Mouse (Mus musculus): ENCODE data around the gene Aif1. TPM values are rescaled to one million over a fixed set of nuclear protein-coding genes. Genes with fewer than 3 reads are reported as not detected.

Gene Aif1
- polyA plus RNA-seq, 1 experiment = not detected

DNA sequence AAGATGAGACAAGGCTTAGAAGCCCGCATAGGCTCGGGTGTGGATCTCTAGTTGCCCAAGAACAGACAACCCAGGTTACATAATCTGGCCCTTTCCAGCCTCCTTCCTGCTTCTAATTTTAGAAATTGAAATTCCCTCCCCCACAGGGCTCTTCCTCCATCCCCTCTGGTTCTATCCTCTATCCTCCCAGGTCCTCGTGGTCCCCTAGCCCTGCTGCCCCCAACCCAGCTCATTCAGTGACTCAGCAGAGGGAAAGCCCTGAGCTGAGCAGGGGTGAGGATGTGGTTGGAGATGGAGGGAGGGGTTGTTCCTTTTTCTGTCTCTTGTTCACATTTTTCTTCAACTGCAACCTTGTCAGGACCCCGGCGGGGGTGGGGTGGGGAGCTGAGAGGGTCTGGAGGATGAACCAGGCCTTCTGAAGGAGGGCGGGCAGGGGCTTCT, 43.8 kb upstream of the Aif1 start:
- peaks cover 16% of the 10 kb centered on the region for H3K36me3 ChIP-seq (ENCODE audit: control insufficient read depth, insufficient read depth)
- no peak overlapping the region for H3K4me3 ChIP-seq (ENCODE audit: insufficient read depth, poor library complexity, severe bottlenecking)
- TF ChIP-seq CEBPB (IDR thresholded peaks at IDR 0.05; ENCODE audit: low read depth) = no peak
- TF ChIP-seq USF1 (IDR thresholded peaks at IDR 0.05; ENCODE audit: low read depth) = no peak
- no peak for TF ChIP-seq MYOD1 (IDR thresholded peaks at IDR 0.05; ENCODE audit: control insufficient read depth, insufficient read length, low read depth)
- TF ChIP-seq CTCF (IDR thresholded peaks at IDR 0.05; ENCODE audit: control insufficient read depth, insufficient read depth, insufficient read length) = no peak
- TF ChIP-seq MYOG (IDR thresholded peaks at IDR 0.05; ENCODE audit: control insufficient read depth, extremely low read depth, insufficient read length) = no peak
- no peak for TF ChIP-seq MAX (IDR thresholded peaks at IDR 0.05)
- TF ChIP-seq FOSL1 (IDR thresholded peaks at IDR 0.05; ENCODE audit: insufficient read depth, low read length, poor library complexity, severe bottlenecking) = no peak

DNA sequence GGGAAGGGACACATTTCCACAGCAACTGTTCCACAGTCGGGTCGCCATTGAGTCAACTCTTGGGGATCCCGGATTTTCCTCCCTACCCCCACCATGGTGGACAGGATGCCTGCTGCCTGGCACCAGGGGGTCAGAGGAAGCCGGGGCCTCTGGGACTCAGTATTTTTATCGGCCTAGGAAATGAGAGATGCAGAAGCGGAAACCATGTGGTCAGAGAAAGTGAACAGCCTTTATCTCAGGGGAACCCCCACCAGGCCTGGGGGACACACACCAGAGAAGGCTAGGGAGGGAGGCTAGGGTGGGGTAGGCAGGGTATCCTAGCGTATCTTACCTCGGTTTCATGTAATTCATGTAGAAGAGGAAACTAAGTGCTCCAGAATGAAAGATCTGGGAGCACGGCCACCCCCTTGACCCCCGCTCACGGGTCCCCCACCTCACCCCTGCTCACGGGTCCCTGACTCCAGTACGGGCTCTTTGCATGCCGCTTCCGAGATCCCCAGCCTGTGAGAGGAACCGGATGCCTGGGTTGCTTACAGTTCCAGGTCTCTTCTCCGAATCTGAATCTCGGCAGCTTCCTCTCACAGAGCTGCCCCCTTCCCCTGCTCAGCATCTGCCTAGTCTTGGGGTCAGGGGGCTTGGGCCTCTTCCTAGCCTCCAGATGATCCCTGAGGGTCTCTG, 42.8 kb upstream of the Aif1 start:
- no peak overlapping the region for H3ac ChIP-seq (ENCODE audit: control insufficient read depth, insufficient read length, low read depth)
- no peak overlapping the region for H3K4me3 ChIP-seq (ENCODE audit: insufficient read depth, poor library complexity, severe bottlenecking)
- no peaks in the 10 kb centered on the region for H3K79me3 ChIP-seq (ENCODE audit: low read depth)
- H3K36me3 ChIP-seq (ENCODE audit: control insufficient read depth, insufficient read depth) = peaks cover 14% of the 10 kb centered on the region
- H3K79me2 ChIP-seq (ENCODE audit: control insufficient read depth, insufficient read depth) = no peaks in the 10 kb centered on the region
- H3K27me3 ChIP-seq (ENCODE audit: control insufficient read depth, insufficient read depth, insufficient read length) = no peaks in the 10 kb centered on the region
- TF ChIP-seq CTCF (IDR thresholded peaks at IDR 0.05; ENCODE audit: control insufficient read depth, insufficient read depth, insufficient read length) (no peak), FOSL1 (IDR thresholded peaks at IDR 0.05; ENCODE audit: insufficient read depth, low read length, poor library complexity, severe bottlenecking) (no peak), MYOD1 (IDR thresholded peaks at IDR 0.05; ENCODE audit: control insufficient read depth, insufficient read length, low read depth) (no peak), CEBPB (IDR thresholded peaks at IDR 0.05; ENCODE audit: low read depth) (no peak), MAX (IDR thresholded peaks at IDR 0.05) (no peak), MYOG (IDR thresholded peaks at IDR 0.05; ENCODE audit: control insufficient read depth, extremely low read depth, insufficient read length) (no peak), USF1 (IDR thresholded peaks at IDR 0.05; ENCODE audit: low read depth) (no peak)

More for the DNA sequence above, 43.8 kb upstream of the Aif1 start:
- H3K79me2 ChIP-seq (ENCODE audit: control insufficient read depth, insufficient read depth) = no peaks in the 10 kb centered on the region
- no peak overlapping the region for H3ac ChIP-seq (ENCODE audit: control insufficient read depth, insufficient read length, low read depth)
- no peaks in the 10 kb centered on the region for H3K27me3 ChIP-seq (ENCODE audit: control insufficient read depth, insufficient read depth, insufficient read length)
- no peaks in the 10 kb centered on the region for H3K79me3 ChIP-seq (ENCODE audit: low read depth)

DNA sequence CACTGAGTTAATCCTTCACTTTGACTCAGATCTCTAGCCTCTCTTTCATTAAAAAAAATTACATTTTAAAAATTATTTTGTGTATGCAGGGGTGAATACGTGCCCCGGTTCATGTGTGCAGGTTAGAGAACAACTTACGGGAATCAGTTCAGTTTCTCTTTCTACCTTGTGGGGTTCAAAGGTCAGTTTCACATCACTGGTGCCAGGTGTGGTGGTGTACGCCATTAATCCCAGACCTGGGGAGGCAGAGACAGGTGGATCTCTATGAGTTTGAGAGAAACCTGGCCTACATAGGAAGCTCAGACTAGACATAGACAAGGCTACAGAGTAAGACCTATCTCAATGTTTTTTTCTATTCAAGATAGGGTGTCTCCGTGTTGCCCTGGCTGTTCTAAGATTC, 37.2 kb upstream of the Aif1 start:
- no peaks in the 10 kb centered on the region for H3K79me2 ChIP-seq (ENCODE audit: control insufficient read depth, insufficient read depth)
- no peak overlapping the region for H3ac ChIP-seq (ENCODE audit: control insufficient read depth, insufficient read length, low read depth)
- H3K79me3 ChIP-seq (ENCODE audit: low read depth) = no peaks in the 10 kb centered on the region
- H3K36me3 ChIP-seq (ENCODE audit: control insufficient read depth, insufficient read depth) = no peaks in the 10 kb centered on the region
- no peaks in the 10 kb centered on the region for H3K27me3 ChIP-seq (ENCODE audit: control insufficient read depth, insufficient read depth, insufficient read length)
- TF ChIP-seq MYOD1 (IDR thresholded peaks at IDR 0.05; ENCODE audit: control insufficient read depth, insufficient read length, low read depth) = no peak
- no peak for TF ChIP-seq CEBPB (IDR thresholded peaks at IDR 0.05; ENCODE audit: low read depth)
- no peak for TF ChIP-seq MAX (IDR thresholded peaks at IDR 0.05)
- TF ChIP-seq USF1 (IDR thresholded peaks at IDR 0.05; ENCODE audit: low read depth) = no peak
- TF ChIP-seq MYOG (IDR thresholded peaks at IDR 0.05; ENCODE audit: control insufficient read depth, extremely low read depth, insufficient read length) = no peak
- no peak for TF ChIP-seq CTCF (IDR thresholded peaks at IDR 0.05; ENCODE audit: control insufficient read depth, insufficient read depth, insufficient read length)
- no peak for TF ChIP-seq FOSL1 (IDR thresholded peaks at IDR 0.05; ENCODE audit: insufficient read depth, low read length, poor library complexity, severe bottlenecking)
- no peak overlapping the region for H3K4me3 ChIP-seq (ENCODE audit: insufficient read depth, poor library complexity, severe bottlenecking)

DNA sequence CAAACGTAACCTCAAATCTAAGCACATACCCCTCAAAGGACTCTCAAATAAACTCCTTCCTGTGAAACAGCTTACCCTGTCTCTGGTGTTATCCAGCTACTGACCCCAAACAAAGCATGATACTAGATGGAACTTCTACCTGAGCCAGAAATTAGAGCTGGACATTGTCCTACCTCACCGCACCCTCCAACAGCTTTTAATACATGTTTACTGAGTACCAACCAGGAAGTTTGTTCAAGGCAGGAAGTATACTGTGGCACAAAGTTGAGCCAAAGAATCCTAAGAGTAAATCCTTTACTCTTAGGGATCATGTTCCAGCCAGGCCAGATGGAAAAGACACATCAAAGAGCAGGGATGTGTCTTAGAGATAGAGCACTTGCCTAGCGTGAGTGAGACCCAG, 34.7 kb upstream of the Aif1 start:
- Histone ChIP-seq H3K4me3 (ENCODE audit: insufficient read depth, poor library complexity, severe bottlenecking) (no peak overlapping the region), H3K79me3 (ENCODE audit: low read depth) (no peaks in the 10 kb centered on the region), H3K27me3 (ENCODE audit: control insufficient read depth, insufficient read depth, insufficient read length) (no peaks in the 10 kb centered on the region), H3K79me2 (ENCODE audit: control insufficient read depth, insufficient read depth) (no peaks in the 10 kb centered on the region), H3ac (ENCODE audit: control insufficient read depth, insufficient read length, low read depth) (no peak overlapping the region), H3K36me3 (ENCODE audit: control insufficient read depth, insufficient read depth) (no peaks in the 10 kb centered on the region)
- TF ChIP-seq CEBPB (IDR thresholded peaks at IDR 0.05; ENCODE audit: low read depth) (no peak), MYOG (IDR thresholded peaks at IDR 0.05; ENCODE audit: control insufficient read depth, extremely low read depth, insufficient read length) (no peak), MAX (IDR thresholded peaks at IDR 0.05) (no peak)

DNA sequence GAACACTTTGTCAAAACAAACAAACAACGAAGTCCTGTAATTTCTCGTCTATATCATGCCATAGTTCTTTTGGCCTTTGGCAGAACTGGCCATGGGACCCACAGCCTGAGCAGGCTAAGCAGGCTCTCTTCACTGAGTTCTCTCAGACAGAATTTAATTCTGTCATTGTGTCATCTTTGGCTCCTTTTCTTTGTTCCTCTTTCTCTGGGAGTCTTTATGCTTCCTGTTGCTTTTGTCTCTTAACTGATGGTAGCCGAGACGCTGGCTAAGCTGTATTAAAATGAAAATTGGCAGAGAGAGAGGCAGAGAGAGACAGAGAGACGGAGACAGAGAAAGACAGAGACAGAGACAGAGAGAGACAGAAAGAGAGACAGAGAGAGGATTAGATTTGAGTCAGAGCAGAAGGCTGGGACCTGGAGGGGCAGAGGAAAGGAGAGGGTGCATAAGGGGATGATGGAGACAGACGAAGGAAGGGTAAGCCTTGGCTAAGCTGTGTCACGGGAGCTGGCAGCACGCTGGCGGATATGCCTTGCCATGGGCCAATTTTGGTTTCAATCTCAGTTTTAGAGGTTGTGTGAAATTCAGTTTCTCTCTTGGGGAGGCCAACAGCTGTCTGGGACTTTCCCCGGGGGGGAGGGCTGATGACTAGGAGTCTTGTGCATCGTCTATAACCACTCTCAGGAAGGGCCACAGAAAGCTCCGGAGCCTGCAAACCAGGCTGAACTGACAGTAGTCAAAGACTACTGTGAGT, 34.1 kb upstream of the Aif1 start:
- no peaks in the 10 kb centered on the region for H3K79me3 ChIP-seq (ENCODE audit: low read depth)
- TF ChIP-seq CEBPB (IDR thresholded peaks at IDR 0.05; ENCODE audit: low read depth) (no peak), MYOD1 (IDR thresholded peaks at IDR 0.05; ENCODE audit: control insufficient read depth, insufficient read length, low read depth) (no peak), USF1 (IDR thresholded peaks at IDR 0.05; ENCODE audit: low read depth) (no peak), MYOG (IDR thresholded peaks at IDR 0.05; ENCODE audit: control insufficient read depth, extremely low read depth, insufficient read length) (no peak), FOSL1 (IDR thresholded peaks at IDR 0.05; ENCODE audit: insufficient read depth, low read length, poor library complexity, severe bottlenecking) (no peak), MAX (IDR thresholded peaks at IDR 0.05) (no peak), CTCF (IDR thresholded peaks at IDR 0.05; ENCODE audit: control insufficient read depth, insufficient read depth, insufficient read length) (no peak)
- no peaks in the 10 kb centered on the region for H3K36me3 ChIP-seq (ENCODE audit: control insufficient read depth, insufficient read depth)
- H3K4me3 ChIP-seq (ENCODE audit: insufficient read depth, poor library complexity, severe bottlenecking) = no peak overlapping the region
- H3K27me3 ChIP-seq (ENCODE audit: control insufficient read depth, insufficient read depth, insufficient read length) = no peaks in the 10 kb centered on the region
- no peak overlapping the region for H3ac ChIP-seq (ENCODE audit: control insufficient read depth, insufficient read length, low read depth)
- no peaks in the 10 kb centered on the region for H3K79me2 ChIP-seq (ENCODE audit: control insufficient read depth, insufficient read depth)

All from C2C12 (cell line).